Mouse (Mus musculus) bone marrow macrophage, adult 2 months (primary cell): Measurements from ENCODE around the gene Mettl8. TPM values are rescaled to one million over a fixed set of nuclear protein-coding genes. Genes with fewer than 3 reads are reported as not detected.

Source experiments
- H3K27ac ChIP-seq: 2 replicates; pipeline ENCODE4 v1.5.1; 2012; ENCODE audit warnings: low read depth, low read length; ENCODE audit not compliant: insufficient read depth
- H3K4me1 ChIP-seq: 2 replicates; pipeline ENCODE4 v1.6.1; 2012; ENCODE audit warnings: low read length; ENCODE audit not compliant: control insufficient read depth, insufficient read depth
- H3K4me3 ChIP-seq: 2 replicates; pipeline ENCODE4 v1.5.1; 2012; ENCODE audit warnings: mild to moderate bottlenecking, low read length, moderate library complexity; ENCODE audit not compliant: insufficient read depth
- CTCF ChIP-seq: IDR thresholded peaks from 2 replicates; pipeline ENCODE4 v1.5.1; 2012; ENCODE audit warnings: low read depth, mild to moderate bottlenecking, low read length, moderate library complexity
- POLR2A ChIP-seq: IDR thresholded peaks from 2 replicates; pipeline ENCODE4 v1.6.1; 2012; ENCODE audit warnings: mild to moderate bottlenecking, low read depth, low read length, borderline replicate concordance
- polyA plus RNA-seq: library from polyadenylated mRNA; stranded (reverse); fragments of >200 nt; gene quantifications from 2 replicates; pipeline ENCODE4 v1.2.4, GENCODE M21; 2012; ENCODE audit not compliant: missing spikeins, insufficient read depth, insufficient read length

Gene Mettl8
- polyA plus RNA-seq, 1 experiment = 12.8 TPM

DNA sequence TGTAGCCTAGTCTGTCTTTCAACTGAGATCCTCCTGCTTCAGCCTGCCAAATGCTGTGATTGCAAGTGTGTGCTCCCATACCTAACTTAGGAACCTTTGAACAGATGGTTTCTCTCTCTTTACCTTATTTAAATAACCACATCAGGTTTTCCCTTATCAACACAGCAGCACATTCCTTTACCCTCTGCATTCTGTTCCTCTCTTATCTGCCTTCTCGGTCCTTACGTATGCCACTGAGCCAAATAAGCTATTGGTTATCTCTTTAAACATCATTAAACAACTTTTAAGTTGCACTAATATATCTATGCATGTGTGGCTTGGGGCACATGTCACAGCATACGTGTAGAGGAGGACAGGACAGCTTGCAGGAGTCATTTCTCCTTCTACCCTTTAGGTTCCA is 18.4 kb upstream of the Mettl8 start:
- no peak overlapping the region for H3K4me3 ChIP-seq
- no peak for TF ChIP-seq POLR2A
- no peak for TF ChIP-seq CTCF
- no peaks in the 10 kb centered on the region for H3K4me1 ChIP-seq
- H3K27ac ChIP-seq = no peak overlapping the region

DNA sequence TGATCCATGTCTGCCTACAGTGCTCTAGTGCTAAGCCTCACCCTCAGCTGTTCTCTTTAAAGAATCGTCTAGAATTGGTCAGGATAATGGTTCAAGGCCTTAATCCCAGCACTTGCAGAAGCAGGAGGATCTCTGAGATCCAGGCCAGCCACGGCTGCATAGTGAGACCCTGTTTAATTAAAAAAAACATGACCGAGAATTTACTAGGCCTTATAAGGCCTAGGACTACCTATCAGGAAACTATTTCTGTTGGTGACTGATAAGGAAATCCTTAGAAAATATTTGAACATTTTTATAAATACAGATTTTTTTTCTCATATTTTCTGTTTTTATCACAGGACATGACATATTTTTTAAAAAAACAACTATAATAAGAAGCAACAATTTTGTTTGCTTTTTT is 17.9 kb upstream of the Mettl8 start:
- TF ChIP-seq POLR2A (no peak), CTCF (no peak)
- Histone ChIP-seq H3K4me3 (no peak overlapping the region), H3K27ac (no peak overlapping the region), H3K4me1 (no peaks in the 10 kb centered on the region)

GRCm38 (mm10) chr2:71071601-71072000 is 16.2 kb upstream of the Mettl8 start:
- H3K27ac ChIP-seq = no peak overlapping the region
- TF ChIP-seq CTCF = no peak
- no peak for TF ChIP-seq POLR2A
- no peak overlapping the region for H3K4me3 ChIP-seq
- H3K4me1 ChIP-seq = no peaks in the 10 kb centered on the region

GRCm38 (mm10) chr2:71056115-71056835 is 892 bp upstream of the Mettl8 start:
- H3K4me1 ChIP-seq = peaks cover 13% of the 10 kb centered on the region
- H3K27ac ChIP-seq = peak overlapping the region; percentile 88
- TF ChIP-seq POLR2A = no peak
- TF ChIP-seq CTCF = no peak
- H3K4me3 ChIP-seq = peak overlapping the region; percentile 92

DNA sequence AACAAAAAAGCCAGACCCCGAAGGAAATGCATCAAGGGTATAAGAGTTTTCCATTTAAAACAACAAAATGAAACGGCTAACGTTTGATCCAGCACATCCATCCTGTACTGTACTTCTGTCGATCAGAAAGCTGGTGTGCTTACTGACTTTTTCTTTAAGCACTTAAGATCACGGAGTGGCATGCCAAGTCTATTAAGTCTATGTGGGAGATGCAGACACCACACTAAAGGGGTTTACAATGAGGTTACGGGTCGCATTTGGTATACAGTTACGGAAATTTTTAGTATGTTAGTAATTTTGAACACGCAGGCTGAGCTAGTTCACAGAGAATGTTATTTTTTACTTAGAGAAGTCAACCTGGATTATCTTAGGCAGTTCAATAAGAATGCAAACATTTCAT is 667 bp downstream of the Mettl8 start:
- no peak overlapping the region for H3K27ac ChIP-seq
- TF ChIP-seq POLR2A = no peak
- peak overlapping the region; percentile 70 for H3K4me3 ChIP-seq
- H3K4me1 ChIP-seq = peaks cover 13% of the 10 kb centered on the region

DNA sequence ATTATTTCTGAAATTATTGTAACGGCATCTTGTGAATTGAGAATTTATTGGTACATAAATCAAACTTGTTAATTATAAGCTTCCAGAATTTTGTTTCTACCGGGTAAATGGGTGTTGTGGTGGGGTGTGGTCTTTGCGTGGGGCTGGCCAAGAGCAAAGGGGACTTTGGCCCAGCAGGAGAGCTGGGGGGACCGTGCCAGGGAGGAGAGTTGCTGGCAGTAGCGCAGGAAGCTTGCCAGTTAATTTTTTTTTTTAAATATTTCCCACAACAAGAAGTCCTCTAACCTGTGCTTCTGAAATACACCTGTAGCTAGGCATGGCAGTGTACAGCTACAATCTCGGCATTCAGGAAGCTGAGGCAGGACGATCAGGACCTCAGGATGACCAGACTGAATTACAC is 4.9 kb downstream of the Mettl8 start:
- no peak overlapping the region for H3K4me3 ChIP-seq
- peaks cover 19% of the 10 kb centered on the region for H3K4me1 ChIP-seq
- no peak overlapping the region for H3K27ac ChIP-seq
- TF ChIP-seq CTCF (no peak), POLR2A (no peak)

DNA sequence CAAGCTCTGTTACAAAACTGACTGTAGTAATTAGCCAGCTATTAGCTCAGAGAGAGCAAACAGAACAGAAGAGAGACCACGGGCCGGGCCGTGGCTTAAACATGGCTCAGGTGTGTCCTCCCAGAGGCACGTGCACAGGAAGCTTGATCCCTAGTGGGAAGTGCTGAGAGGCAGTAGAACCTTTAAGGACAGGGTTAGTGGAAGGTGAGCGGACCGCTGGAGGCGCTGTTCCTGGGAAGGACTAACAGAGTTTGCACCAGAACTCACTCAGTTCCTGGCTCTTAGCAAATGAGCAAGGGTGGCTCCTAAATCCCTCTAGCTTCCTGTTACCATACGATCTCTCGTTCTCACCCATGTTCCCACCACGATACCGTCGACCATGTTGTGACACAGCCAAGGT is 6.5 kb downstream of the Mettl8 start:
- H3K4me3 ChIP-seq = no peak overlapping the region
- H3K27ac ChIP-seq = no peak overlapping the region
- H3K4me1 ChIP-seq = peaks cover 20% of the 10 kb centered on the region

DNA sequence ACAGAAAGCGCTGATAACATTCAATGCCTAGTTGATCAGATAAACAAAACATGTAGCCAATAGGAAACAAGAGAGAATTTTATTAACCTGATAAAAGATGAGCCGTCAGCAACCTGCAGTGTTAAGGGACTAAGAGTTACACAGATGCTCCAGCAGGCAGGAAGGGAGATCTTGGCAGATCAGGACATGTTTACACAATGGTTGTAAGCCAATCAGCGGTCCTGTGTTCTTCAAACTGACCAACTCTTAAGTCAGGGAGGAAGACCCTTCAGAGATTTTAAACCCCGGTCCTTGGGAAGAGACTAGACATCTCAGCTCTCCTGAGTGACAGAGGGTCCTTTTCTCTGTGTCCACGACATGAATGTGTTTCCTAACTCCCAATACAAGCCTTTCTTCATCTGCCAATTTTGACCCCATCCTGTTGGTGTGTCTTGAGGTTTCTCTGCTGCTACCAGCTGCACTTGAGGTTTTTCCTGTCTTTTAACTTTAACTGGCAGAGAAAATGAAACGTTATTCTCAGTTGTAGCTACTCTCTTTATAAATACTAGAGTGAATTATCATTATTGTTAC is 8.5 kb downstream of the Mettl8 start:
- Histone ChIP-seq H3K27ac (no peak overlapping the region), H3K4me3 (no peak overlapping the region), H3K4me1 (peaks cover 26% of the 10 kb centered on the region)
- TF ChIP-seq CTCF (no peak), POLR2A (no peak)

More for the DNA sequence above, 6.5 kb downstream of the Mettl8 start:
- TF ChIP-seq CTCF (no peak), POLR2A (no peak)

GRCm38 (mm10) chr2:71046151-71046550 is 9.2 kb downstream of the Mettl8 start:
- Histone ChIP-seq H3K4me3 (no peak overlapping the region), H3K27ac (no peak overlapping the region), H3K4me1 (peaks cover 31% of the 10 kb centered on the region)
- TF ChIP-seq POLR2A (no peak), CTCF (no peak)

DNA sequence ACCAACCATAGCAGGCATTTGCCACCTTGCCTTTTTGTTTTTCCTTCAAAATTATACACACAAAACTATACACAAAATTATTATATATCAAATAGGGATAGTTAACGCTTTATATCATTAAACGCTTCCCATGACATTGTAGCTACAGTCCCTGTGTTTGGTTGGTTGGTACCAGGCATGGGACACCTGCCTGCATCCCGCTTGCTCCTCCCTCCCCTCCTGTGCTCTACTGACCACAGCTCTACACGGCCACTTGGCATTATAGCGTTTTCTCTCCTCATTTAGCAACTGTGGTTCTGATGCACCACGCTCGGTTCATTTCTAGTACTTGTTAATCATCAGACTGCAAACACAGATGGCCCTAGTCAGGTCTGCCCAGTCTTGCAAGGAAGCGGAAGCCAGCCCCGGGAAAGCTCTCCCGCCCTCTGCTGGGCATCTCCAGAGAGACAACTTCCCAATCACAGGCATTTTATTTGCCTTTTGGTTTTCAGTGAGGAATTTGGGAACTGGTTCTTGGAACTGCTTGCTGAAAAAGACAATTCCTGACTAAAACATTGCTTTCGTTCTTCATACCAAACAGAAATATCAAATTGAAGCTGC is 15.8 kb downstream of the Mettl8 start:
- H3K4me3 ChIP-seq = no peak overlapping the region
- H3K4me1 ChIP-seq = peaks cover 33% of the 10 kb centered on the region
- TF ChIP-seq CTCF = peak; percentile 57; the same call in 1 of the 2 replicates
- TF ChIP-seq POLR2A = no peak
- H3K27ac ChIP-seq = no peak overlapping the region
